Mouse (Mus musculus): Measurements from ENCODE around the gene Cdc123.

Cdc123 gene

GRCm38 (mm10) chr2:5805228-5805627 lies 39.7 kb downstream of the Cdc123 start:
- no peak for DNase-seq (ENCODE audit: low read depth, low spot score)

- no peak for DNase-seq (ENCODE audit: low read depth, low spot score)
Measured at GRCm38 (mm10) chr2:5804440-5805045, 40.4 kb downstream of the Cdc123 start.

DNA sequence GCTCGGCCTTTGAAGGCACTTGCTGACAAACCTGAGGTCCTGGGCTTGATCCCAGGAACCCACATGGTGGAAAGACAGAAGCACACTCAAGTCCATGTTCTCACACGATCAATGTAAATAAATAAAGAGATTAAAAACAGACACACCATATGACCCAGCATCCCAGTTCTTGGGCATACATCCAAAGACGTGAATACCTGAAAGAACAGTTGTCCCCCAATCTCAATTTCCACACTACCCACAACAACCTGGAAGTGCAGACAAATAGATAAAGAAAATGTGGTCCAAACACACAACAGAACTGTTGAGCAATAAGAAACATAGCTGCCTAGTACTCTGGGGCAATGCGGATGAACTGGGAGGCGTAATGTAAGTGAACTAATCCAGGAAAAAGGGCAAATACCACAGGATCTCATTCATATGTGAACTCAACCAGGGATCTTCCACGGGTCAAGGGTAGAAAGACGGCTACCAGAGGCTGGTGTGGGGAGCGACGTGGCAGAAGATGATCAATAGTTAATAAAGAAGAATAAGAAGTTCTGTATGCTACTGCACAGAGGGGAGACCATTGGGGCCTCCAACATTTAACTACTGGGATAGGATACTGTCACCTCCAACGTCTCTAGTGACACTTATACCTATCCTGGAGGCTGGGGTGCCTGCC lies 42.9 kb downstream of the Cdc123 start:
- no peak for DNase-seq (ENCODE audit: low read depth, low spot score)

DNA sequence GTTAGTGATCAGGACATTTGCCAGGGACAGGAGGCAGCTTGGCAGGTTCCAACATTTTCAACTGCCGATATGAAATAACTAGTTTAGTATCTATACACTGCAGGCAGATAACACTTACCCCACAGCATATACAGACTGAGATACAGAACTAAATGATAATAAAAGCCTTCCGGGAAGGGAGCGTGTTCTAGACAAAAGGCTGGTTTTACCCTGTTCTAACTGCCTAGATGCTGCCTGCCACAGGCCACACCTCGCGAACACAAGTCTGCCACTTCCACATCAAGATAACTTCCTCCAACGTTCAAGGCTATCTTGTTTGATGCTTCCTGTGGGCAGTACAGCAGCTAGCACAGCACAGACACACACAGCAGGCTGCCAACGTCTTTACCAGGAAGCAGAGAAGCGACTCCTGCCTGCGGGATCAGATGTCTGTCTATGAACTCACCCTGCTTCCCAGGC lies 43.8 kb downstream of the Cdc123 start:
- no peak for DNase-seq (ENCODE audit: low read depth, low spot score)

DNA sequence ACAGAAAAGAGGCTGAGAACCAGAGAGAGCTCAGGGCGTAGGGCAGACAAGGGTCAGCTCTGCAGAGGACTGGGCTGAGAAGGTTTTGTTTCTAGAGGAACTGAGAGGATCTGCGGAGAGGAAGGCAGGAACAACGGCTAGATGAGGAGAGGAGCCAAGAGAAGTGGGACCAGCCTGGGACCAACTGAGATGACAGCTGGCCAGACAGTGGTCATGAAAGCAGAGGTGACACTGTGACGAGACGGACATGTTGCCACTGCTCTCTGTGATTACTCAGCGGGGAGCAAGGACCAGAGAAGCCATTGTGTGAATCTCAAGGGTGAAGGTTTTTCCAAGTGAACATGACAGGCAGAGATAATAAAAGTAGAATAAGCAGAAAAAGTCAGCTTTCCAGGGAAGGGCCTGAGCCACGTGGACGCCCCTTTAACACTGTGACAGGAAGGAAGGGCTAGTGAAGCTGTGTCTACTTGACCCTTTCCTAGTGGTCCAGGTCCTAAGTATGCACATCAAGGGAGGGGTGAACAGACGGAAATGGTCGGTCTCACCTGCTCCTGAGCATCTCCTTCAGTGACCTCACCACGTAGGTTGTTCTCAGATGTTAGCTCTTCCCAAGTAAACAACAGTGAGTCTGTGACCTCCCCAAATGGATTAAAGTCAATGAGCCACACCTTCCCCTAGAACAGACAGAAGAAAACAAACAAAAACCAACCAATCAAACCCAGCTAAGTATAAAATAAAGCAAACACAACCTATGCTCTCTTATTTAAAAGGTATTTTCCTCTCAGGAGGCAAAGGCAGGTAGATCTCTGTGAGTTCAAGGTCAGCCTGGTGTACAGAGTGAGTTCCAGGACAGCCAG lies 46.9 kb downstream of the Cdc123 start:
- no peak for DNase-seq (ENCODE audit: low read depth, low spot score)

DNA sequence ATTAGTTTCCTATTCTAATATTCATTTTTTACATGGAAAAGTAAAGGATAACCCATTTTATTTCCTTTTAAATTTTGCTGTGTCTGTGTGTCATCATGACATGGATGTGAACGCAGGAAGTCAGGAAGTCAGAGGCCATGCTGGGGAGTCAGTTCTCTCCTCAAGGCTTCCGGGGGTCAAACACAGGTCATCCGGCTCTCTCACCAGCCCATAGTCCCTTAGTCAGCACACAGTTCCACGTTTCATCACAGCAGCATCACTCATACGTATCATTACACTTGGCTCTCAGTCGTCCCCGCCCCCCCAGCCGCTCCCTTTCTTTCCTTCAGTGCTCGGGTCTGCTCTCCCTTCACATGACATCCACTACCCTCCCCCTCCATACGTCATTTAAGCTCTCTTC lies 51.2 kb downstream of the Cdc123 start:
- DNase-seq (ENCODE audit: low read depth, low spot score), result no peak

DNA sequence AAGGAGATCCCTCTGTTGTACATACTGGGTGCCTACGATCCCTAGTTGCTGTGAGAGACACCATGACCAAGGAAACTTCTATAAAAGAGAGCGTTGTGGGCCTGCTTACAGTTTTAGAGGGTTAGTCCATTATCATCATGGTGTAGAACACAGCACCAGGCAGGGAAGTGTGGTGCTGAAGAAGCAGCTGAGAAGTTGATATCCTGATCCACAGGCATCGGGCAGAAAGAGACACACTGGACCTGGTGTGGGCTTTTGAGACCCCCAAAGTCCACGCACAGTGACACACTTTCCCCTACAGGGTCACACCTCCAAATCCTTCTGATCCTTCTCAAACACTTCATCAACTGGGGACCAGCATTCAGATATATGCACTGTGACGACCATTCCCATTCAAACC lies 52.9 kb downstream of the Cdc123 start:
- DNase-seq (ENCODE audit: low read depth, low spot score), result no peak

DNA sequence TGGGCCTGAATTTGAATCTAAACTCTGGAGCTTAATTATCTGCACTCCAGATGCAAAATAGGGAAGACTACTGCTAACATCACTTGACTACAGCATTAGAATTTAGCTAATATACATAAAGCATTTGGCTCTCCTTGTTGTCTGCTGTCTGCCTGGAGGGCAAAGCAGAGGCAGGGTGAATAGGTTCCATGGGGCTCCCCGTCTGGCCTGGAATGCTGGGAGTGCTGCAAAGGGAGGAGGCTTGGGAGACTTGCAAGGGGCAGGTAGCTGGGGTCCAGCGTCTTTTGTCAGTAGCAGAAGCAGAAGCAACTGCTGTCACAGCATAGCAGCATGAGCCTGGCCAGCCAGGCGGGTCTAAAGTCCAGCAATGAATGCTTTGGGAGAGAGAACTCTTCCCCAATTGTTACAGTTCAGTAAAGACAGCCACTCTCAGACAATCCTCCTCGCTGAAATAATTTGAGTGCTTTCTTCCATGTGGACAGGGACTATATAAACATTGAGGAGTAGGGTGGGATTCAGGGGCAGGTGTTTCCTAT lies 55.3 kb downstream of the Cdc123 start:
- DNase-seq (ENCODE audit: low read depth, low spot score), result no peak

DNA sequence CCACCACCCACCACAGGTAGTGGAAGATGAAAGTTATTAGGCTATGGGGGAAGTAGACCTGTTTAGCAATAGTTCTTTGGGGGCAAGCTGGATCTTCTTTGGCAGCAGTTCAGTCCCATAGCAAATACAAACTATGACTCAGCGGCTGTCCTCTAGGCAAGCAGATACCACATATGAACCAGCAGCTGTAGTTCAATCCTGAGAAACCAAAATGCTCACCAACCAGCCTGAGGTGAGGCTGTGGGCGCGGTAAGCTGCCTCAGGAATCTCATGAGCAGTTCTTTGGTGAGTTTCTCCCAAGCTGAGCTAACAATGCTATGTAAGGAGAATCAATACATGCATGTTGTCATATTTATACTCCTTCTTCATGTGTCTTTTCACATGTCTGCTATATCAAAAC lies 57.6 kb downstream of the Cdc123 start:
- no peak for DNase-seq (ENCODE audit: low read depth, low spot score)

- no peak for DNase-seq (ENCODE audit: low read depth, low spot score)
Measured at GRCm38 (mm10) chr2:5772464-5772863, 72.5 kb downstream of the Cdc123 start.

- peak; percentile 39 for DNase-seq (ENCODE audit: low read depth, low spot score)
Measured at GRCm38 (mm10) chr2:5770708-5771241, 74.2 kb downstream of the Cdc123 start.

- no peak for DNase-seq (ENCODE audit: low read depth, low spot score)
Measured at GRCm38 (mm10) chr2:5769630-5770029, 75.3 kb downstream of the Cdc123 start.

GRCm38 (mm10) chr2:5768946-5769345 lies 76.0 kb downstream of the Cdc123 start:
- DNase-seq (ENCODE audit: low read depth, low spot score), result no peak

DNA sequence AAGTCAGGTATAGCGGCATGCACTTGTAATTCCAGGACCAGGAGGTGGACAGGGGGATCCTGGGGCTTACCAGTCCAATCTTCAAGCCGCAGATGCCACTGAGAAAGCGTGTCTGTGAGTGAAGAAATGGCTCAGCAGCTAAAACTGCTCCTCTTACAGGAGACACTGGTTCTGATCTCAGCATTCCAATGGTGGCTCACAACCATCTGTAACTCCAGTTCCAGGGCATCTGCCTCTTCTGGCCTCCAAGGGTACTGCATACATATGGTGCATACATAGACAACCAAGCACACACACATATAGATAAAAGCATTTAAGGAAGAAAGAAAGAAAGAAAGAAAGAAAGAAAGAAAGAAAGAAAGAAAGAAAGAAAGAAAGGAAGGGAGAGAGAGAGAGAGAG lies 82.9 kb downstream of the Cdc123 start:
- no peak for DNase-seq (ENCODE audit: low read depth, low spot score)

DNA sequence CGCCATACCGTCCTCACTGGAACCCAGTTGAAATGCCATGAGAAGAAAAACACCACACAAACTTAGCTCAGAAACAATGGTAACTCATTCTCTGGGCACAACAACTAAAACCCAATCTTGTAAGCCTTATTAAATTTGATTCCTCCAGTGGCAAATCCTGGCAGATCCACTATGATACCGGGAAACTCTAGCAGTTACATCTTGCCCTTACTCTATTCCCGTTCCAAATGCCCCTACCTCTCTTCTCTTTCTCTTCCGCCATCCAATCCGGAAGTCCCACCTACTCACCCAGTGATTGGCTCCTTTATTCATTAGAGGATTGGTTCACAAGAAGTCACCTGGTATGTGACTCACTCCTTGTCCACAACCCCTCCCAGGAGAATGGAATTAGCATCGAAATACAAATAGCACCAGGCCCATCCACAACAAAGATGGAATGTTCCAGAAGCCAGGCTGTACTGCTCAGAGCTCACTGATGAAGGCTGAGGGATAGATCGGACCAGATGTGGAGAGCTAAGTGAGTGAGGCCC lies 84.4 kb downstream of the Cdc123 start:
- no peak for DNase-seq (ENCODE audit: low read depth, low spot score)

DNA sequence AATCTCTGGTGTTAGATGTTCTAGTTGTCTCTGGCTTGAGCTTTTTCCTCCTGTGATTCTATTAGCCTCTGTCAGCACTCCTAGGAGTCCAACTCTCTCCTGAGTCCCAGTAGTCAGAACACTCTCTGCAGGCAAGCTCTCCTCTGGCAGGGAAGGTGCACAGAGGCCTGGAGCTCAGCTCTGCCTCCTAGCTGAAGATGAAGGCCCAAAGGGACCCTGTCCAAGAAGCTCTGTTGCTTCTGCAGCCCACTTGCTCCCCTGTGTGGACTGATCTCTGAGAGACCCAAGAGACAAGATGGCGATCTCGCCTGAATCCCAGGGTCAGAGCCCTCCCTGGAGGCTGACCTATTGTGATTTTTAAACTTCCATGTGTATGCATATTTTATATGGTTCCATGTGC lies 86.4 kb downstream of the Cdc123 start:
- no peak for DNase-seq (ENCODE audit: low read depth, low spot score)

DNA sequence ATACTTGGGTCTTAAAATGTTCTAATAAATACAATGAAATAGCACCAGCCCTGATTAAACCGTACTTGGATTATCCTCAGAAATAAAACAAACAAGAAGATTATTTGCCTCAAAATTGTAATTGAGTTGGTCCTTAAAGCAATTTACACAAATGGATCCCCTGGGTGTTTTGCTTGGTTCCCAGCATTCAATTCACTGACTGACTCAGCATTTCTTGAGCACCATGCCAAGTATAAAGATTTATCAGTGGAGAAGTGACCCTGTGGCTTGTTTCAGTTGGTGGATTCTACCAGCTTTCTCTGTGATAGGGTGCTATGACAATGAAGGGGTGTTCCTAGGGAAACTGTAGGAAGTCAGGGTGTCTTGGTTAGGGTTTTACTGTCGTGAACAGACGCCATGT lies 94.1 kb downstream of the Cdc123 start:
- no peak for DNase-seq (ENCODE audit: low read depth, low spot score)

DNA sequence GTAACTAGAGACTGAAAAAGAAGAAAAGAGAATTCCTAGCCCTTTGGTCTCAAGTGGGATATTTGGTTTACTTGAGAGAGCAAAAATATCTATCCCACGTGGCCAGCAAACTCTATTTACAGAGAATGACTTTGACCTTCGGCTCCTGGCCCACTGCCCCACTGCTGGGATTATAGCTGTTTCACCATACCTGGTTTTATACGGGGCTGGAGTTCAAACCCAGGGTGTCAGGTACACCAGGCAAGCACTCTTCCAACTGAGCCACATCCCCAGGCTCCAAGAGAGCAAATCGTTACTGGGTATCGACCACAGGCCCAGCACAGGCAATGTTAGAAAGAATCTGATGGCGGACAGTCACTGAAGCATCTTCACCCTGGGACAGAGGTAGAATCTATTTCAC lies 95.8 kb downstream of the Cdc123 start:
- DNase-seq (ENCODE audit: low read depth, low spot score), result no peak

GRCm38 (mm10) chr2:5747545-5748043 lies 97.4 kb downstream of the Cdc123 start:
- no peak for DNase-seq (ENCODE audit: low read depth, low spot score)

- no peak for DNase-seq (ENCODE audit: low read depth, low spot score)
Measured at GRCm38 (mm10) chr2:5746529-5746928, 98.4 kb downstream of the Cdc123 start.
